Mouse (Mus musculus): Measurements from ENCODE around the gene Wnt10a. TPM values are rescaled to one million over a fixed set of nuclear protein-coding genes. Genes with fewer than 3 reads are reported as not detected.
"Not testable (repeated sequence)": the region's sequence is repeated elsewhere in the genome, so short reads cannot be mapped to it uniquely, and the experiment has no call there.

Gene Wnt10a
- polyA plus RNA-seq, 1 experiment from 2014 or later = not detected

- H3K9ac ChIP-seq = no peak overlapping the region
- WGBS = 13% methylated on average over 10 of the region's 10 CpGs
- H3K4me3 ChIP-seq = no peak overlapping the region
- no peak overlapping the region for H3K27ac ChIP-seq (replicated peaks)
- H3K4me2 ChIP-seq = no peak overlapping the region
- H3K27me3 ChIP-seq (replicated peaks) = peaks cover 100% of the 10 kb centered on the region
- H3K9me3 ChIP-seq = no peaks in the 10 kb centered on the region
- ATAC-seq (ENCODE audit: extremely low read depth, insufficient number of reproducible peaks, low FRiP score, low TSS enrichment) = no peak
- peaks cover 49% of the 10 kb centered on the region for H3K4me1 ChIP-seq
- no peaks in the 10 kb centered on the region for H3K36me3 ChIP-seq
These were observed 13.0 kb downstream of the Wnt10a start for GRCm38 (mm10) chr1:74804211-74804870.

GRCm38 (mm10) chr1:74805340-74805835 lies 14.1 kb downstream of the Wnt10a start:
- WGBS = 21% methylated on average over 4 of the region's 4 CpGs
- no peak for ATAC-seq (ENCODE audit: extremely low read depth, insufficient number of reproducible peaks, low FRiP score, low TSS enrichment)
- H3K9me3 ChIP-seq = no peaks in the 10 kb centered on the region
- no peak overlapping the region for H3K4me2 ChIP-seq
- peaks cover 46% of the 10 kb centered on the region for H3K4me1 ChIP-seq
- H3K27me3 ChIP-seq (replicated peaks) = peaks cover 100% of the 10 kb centered on the region
- H3K36me3 ChIP-seq = no peaks in the 10 kb centered on the region
- H3K27ac ChIP-seq (replicated peaks) = no peak overlapping the region
- H3K4me3 ChIP-seq = no peak overlapping the region
- H3K9ac ChIP-seq = no peak overlapping the region

GRCm38 (mm10) chr1:74805843-74806242 lies 14.5 kb downstream of the Wnt10a start:
- H3K4me2 ChIP-seq = peak overlapping the region; percentile 67
- H3K9me3 ChIP-seq = no peaks in the 10 kb centered on the region
- peaks cover 42% of the 10 kb centered on the region for H3K4me1 ChIP-seq
- no peaks in the 10 kb centered on the region for H3K36me3 ChIP-seq
- H3K27ac ChIP-seq (replicated peaks) = no peak overlapping the region
- peaks cover 98% of the 10 kb centered on the region for H3K27me3 ChIP-seq (replicated peaks)
- 12% methylated on average over 5 of the region's 5 CpGs for WGBS
- 0 out of 2 replicates have a peak overlapping the region, but pooled peaks have one; percentile 43 for H3K4me3 ChIP-seq
- ATAC-seq (ENCODE audit: extremely low read depth, insufficient number of reproducible peaks, low FRiP score, low TSS enrichment) = no peak
- no peak overlapping the region for H3K9ac ChIP-seq

GRCm38 (mm10) chr1:74806360-74807311 lies 15.3 kb downstream of the Wnt10a start:
- WGBS = under 1% methylated on average over 38 of the region's 38 CpGs
- Histone ChIP-seq H3K27ac (replicated peaks) (no peak overlapping the region), H3K9me3 (no peaks in the 10 kb centered on the region), H3K27me3 (replicated peaks) (peaks cover 98% of the 10 kb centered on the region), H3K9ac (peak overlapping the region; percentile 64), H3K4me3 (peak overlapping the region; percentile 43), H3K4me2 (peak overlapping the region; percentile 67), H3K36me3 (no peaks in the 10 kb centered on the region), H3K4me1 (peaks cover 41% of the 10 kb centered on the region)
- ATAC-seq (ENCODE audit: extremely low read depth, insufficient number of reproducible peaks, low FRiP score, low TSS enrichment) = no peak

- Histone ChIP-seq H3K9me3 (no peaks in the 10 kb centered on the region), H3K36me3 (no peaks in the 10 kb centered on the region), H3K4me3 (peak overlapping the region; percentile 4; the same call in 1 of the 2 replicates), H3K27ac (replicated peaks) (no peak overlapping the region), H3K9ac (no peak overlapping the region), H3K27me3 (replicated peaks) (peaks cover 97% of the 10 kb centered on the region), H3K4me2 (peak overlapping the region; percentile 67), H3K4me1 (peaks cover 41% of the 10 kb centered on the region)
- no peak for ATAC-seq (ENCODE audit: extremely low read depth, insufficient number of reproducible peaks, low FRiP score, low TSS enrichment)
- WGBS = 6% methylated on average over 23 of the region's 23 CpGs
These were observed 16.3 kb downstream of the Wnt10a start for GRCm38 (mm10) chr1:74807551-74808071.

GRCm38 (mm10) chr1:74808078-74808477 lies 16.8 kb downstream of the Wnt10a start:
- WGBS = 1% methylated on average over 16 of the region's 16 CpGs
- Histone ChIP-seq H3K4me1 (peaks cover 37% of the 10 kb centered on the region), H3K36me3 (no peaks in the 10 kb centered on the region), H3K4me3 (peak overlapping the region; percentile 31), H3K9me3 (no peaks in the 10 kb centered on the region), H3K4me2 (peak overlapping the region; percentile 67), H3K27me3 (replicated peaks) (peaks cover 92% of the 10 kb centered on the region), H3K9ac (peak overlapping the region; percentile 65; the same call in 1 of the 2 replicates), H3K27ac (replicated peaks) (no peak overlapping the region)
- no peak; the same call in 1 of the 2 replicates for ATAC-seq (ENCODE audit: extremely low read depth, insufficient number of reproducible peaks, low FRiP score, low TSS enrichment)

- no peak overlapping the region for H3K9ac ChIP-seq
- H3K4me2 ChIP-seq = no peak overlapping the region
- no peaks in the 10 kb centered on the region for H3K36me3 ChIP-seq
- WGBS = 48% methylated on average over 10 of the region's 10 CpGs
- no peaks in the 10 kb centered on the region for H3K9me3 ChIP-seq
- peaks cover 28% of the 10 kb centered on the region for H3K4me1 ChIP-seq
- H3K27me3 ChIP-seq (replicated peaks) = peaks cover 83% of the 10 kb centered on the region
- no peak overlapping the region for H3K4me3 ChIP-seq
- no peak overlapping the region for H3K27ac ChIP-seq (replicated peaks)
- ATAC-seq (ENCODE audit: extremely low read depth, insufficient number of reproducible peaks, low FRiP score, low TSS enrichment) = no peak
These were observed 17.7 kb downstream of the Wnt10a start for GRCm38 (mm10) chr1:74809007-74809406.

- H3K27ac ChIP-seq (replicated peaks) = 0 out of 2 replicates have a peak overlapping the region, but pooled peaks have one; percentile 4
- no peaks in the 10 kb centered on the region for H3K36me3 ChIP-seq
- no peak overlapping the region for H3K9ac ChIP-seq
- peaks cover 22% of the 10 kb centered on the region for H3K27me3 ChIP-seq (replicated peaks)
- no peak for ATAC-seq (ENCODE audit: extremely low read depth, insufficient number of reproducible peaks, low FRiP score, low TSS enrichment)
- H3K4me3 ChIP-seq = no peak overlapping the region
- H3K4me1 ChIP-seq = peaks cover 19% of the 10 kb centered on the region
- H3K4me2 ChIP-seq = no peak overlapping the region
- 66% methylated on average over 9 of the region's 9 CpGs for WGBS
- H3K9me3 ChIP-seq = no peaks in the 10 kb centered on the region
These were observed 23.8 kb downstream of the Wnt10a start for GRCm38 (mm10) chr1:74814931-74815647.

- WGBS = 85% methylated on average over 6 of the region's 6 CpGs
- not testable (repeated sequence) for H3K9ac ChIP-seq; H3K27ac ChIP-seq (replicated peaks); H3K4me2 ChIP-seq; H3K9me3 ChIP-seq; H3K36me3 ChIP-seq; ATAC-seq (ENCODE audit: extremely low read depth, insufficient number of reproducible peaks, low FRiP score, low TSS enrichment); H3K4me3 ChIP-seq
- Histone ChIP-seq H3K4me1 (peaks cover 19% of the 10 kb centered on the region), H3K27me3 (replicated peaks) (peaks cover 16% of the 10 kb centered on the region)
These were observed 24.6 kb downstream of the Wnt10a start for GRCm38 (mm10) chr1:74815965-74816364.

GRCm38 (mm10) chr1:74816612-74817199 lies 25.4 kb downstream of the Wnt10a start:
- Histone ChIP-seq H3K27me3 (replicated peaks) (peaks cover 8% of the 10 kb centered on the region), H3K36me3 (no peaks in the 10 kb centered on the region), H3K9me3 (no peaks in the 10 kb centered on the region), H3K4me1 (peaks cover 19% of the 10 kb centered on the region), H3K9ac (peak overlapping the region; percentile 92), H3K4me2 (peak overlapping the region; percentile 74), H3K4me3 (peak overlapping the region; percentile 83), H3K27ac (replicated peaks) (peak overlapping the region; percentile 86)
- peak; percentile 37; the same call in 1 of the 2 replicates for ATAC-seq (ENCODE audit: extremely low read depth, insufficient number of reproducible peaks, low FRiP score, low TSS enrichment)
- 6% methylated on average over 38 of the region's 38 CpGs for WGBS

Data from heart, embryonic 13.5 days (tissue).